Comparison of ENCODE assay signal across 8 mouse cellular contexts in genomic region chr8:87944225-87944934, GRCm38 (mm10). TPM values are rescaled to one million over a fixed set of nuclear protein-coding genes. Genes with fewer than 3 reads are reported as not detected.
DNase-seq lines count a peak whose midpoint lies in the region; ATAC-seq and TF ChIP-seq lines count a peak whose summit lies in the region.

No protein-coding gene starts in this region.

- H3K36me3 ChIP-seq in kidney, postnatal 0 days (ENCODE audit: insufficient read depth, low read length): no peaks in the 10 kb centered on the region
- H3K36me3 ChIP-seq in kidney, adult 2 months (ENCODE audit: control insufficient read depth, insufficient read depth, low read length): no peaks in the 10 kb centered on the region
- H3K36me3 ChIP-seq in embryonic facial prominence, embryonic 12.5 days: no peaks in the 10 kb centered on the region
- H3K36me3 ChIP-seq in hindbrain, postnatal 0 days (ENCODE audit: insufficient read depth, low read length): no peaks in the 10 kb centered on the region
- H3K36me3 ChIP-seq in neural tube, embryonic 14.5 days (ENCODE audit: control insufficient read depth, insufficient read depth, low read length): no peaks in the 10 kb centered on the region

- peak overlapping the region; percentile 31; the same call in 1 of the 2 replicates for H3K4me3 ChIP-seq in kidney, postnatal 0 days (replicated peaks; ENCODE audit: low read depth, low read length)
- H3K4me3 ChIP-seq in kidney, adult 2 months (ENCODE audit: insufficient read depth, low read depth, low read length): no peak overlapping the region
- no peak overlapping the region for H3K4me3 ChIP-seq in embryonic facial prominence, embryonic 12.5 days
- H3K4me3 ChIP-seq in hindbrain, postnatal 0 days (ENCODE audit: low read length): no peak overlapping the region
- no peak overlapping the region for H3K4me3 ChIP-seq in neural tube, embryonic 14.5 days (ENCODE audit: low read depth, low read length)

- WGBS in kidney, postnatal 0 days: 41% methylated on average over 5 of the region's 5 CpGs
- 66% methylated on average over 5 of the region's 5 CpGs for WGBS in kidney, adult 2 months
- 12% methylated on average over 5 of the region's 5 CpGs for WGBS in embryonic facial prominence, embryonic 12.5 days
- 34% methylated on average over 5 of the region's 5 CpGs for WGBS in hindbrain, postnatal 0 days
- 23% methylated on average over 5 of the region's 5 CpGs for WGBS in neural tube, embryonic 14.5 days

- H3K27me3 ChIP-seq in kidney, postnatal 0 days (ENCODE audit: insufficient read depth, low read length): no peaks in the 10 kb centered on the region
- no peaks in the 10 kb centered on the region for H3K27me3 ChIP-seq in kidney, adult 2 months (replicated peaks; ENCODE audit: control insufficient read depth, insufficient read depth, low read length)
- H3K27me3 ChIP-seq in embryonic facial prominence, embryonic 12.5 days: no peaks in the 10 kb centered on the region
- no peaks in the 10 kb centered on the region for H3K27me3 ChIP-seq in hindbrain, postnatal 0 days (ENCODE audit: insufficient read depth, low read length)
- H3K27me3 ChIP-seq in neural tube, embryonic 14.5 days (ENCODE audit: control insufficient read depth, insufficient read depth, low read length): no peaks in the 10 kb centered on the region

- no peaks in the 10 kb centered on the region for H3K9me3 ChIP-seq in kidney, postnatal 0 days (replicated peaks; ENCODE audit: low read length)
- no peaks in the 10 kb centered on the region for H3K9me3 ChIP-seq in embryonic facial prominence, embryonic 12.5 days
- H3K9me3 ChIP-seq in hindbrain, postnatal 0 days (ENCODE audit: low read length): no peaks in the 10 kb centered on the region
- H3K9me3 ChIP-seq in neural tube, embryonic 14.5 days (ENCODE audit: control insufficient read depth, low read length): no peaks in the 10 kb centered on the region

- H3K9ac ChIP-seq in kidney, postnatal 0 days (ENCODE audit: low read depth, low read length): peak overlapping the region; percentile 67; the same call in 1 of the 2 replicates
- H3K9ac ChIP-seq in embryonic facial prominence, embryonic 12.5 days: no peak overlapping the region
- peak overlapping the region; percentile 53 for H3K9ac ChIP-seq in hindbrain, postnatal 0 days (replicated peaks; ENCODE audit: low read length)
- H3K9ac ChIP-seq in neural tube, embryonic 14.5 days (replicated peaks; ENCODE audit: low read depth, low read length): no peak overlapping the region

- no peak for TF ChIP-seq POLR2A in kidney, adult 2 months (IDR thresholded peaks at IDR 0.05; ENCODE audit: low read depth, low read length)

- H3K27ac ChIP-seq in kidney, postnatal 0 days: no peak overlapping the region
- H3K27ac ChIP-seq in kidney, adult 2 months (ENCODE audit: insufficient read depth, low read depth, low read length): no peak overlapping the region
- no peak overlapping the region for H3K27ac ChIP-seq in embryonic facial prominence, embryonic 12.5 days
- no peak overlapping the region for H3K27ac ChIP-seq in hindbrain, postnatal 0 days
- H3K27ac ChIP-seq in neural tube, embryonic 14.5 days (ENCODE audit: low read depth, low read length): no peak overlapping the region

- DNase-seq in kidney, postnatal 0 days (ENCODE audit: low spot score): no peak
- DNase-seq in kidney, adult 2 months: no peak
- DNase-seq in hindbrain, postnatal 0 days (ENCODE audit: low spot score): no peak
- DNase-seq in urinary bladder, postnatal 25 days (ENCODE audit: low spot score): no peak
- DNase-seq in B cell, adult 2 months: no peak
- no peak for DNase-seq in lung, postnatal 10 days

- TF ChIP-seq CTCF in kidney, postnatal 0 days (IDR thresholded peaks at IDR 0.05; ENCODE audit: low read depth): no peak
- TF ChIP-seq CTCF in kidney, adult 2 months (conservative IDR thresholded peaks at IDR 0.05; ENCODE audit: insufficient read depth, insufficient read length, low read depth, low read length): no peak
- TF ChIP-seq CTCF in hindbrain, postnatal 0 days (IDR thresholded peaks at IDR 0.05; ENCODE audit: low read depth): no peak

- peak overlapping the region; percentile 63 for H3K4me2 ChIP-seq in kidney, postnatal 0 days (ENCODE audit: low read length)
- peak overlapping the region; percentile 83 for H3K4me2 ChIP-seq in embryonic facial prominence, embryonic 12.5 days (replicated peaks)
- peak overlapping the region; percentile 80 for H3K4me2 ChIP-seq in hindbrain, postnatal 0 days (ENCODE audit: low read depth, low read length)
- peak overlapping the region; percentile 80 for H3K4me2 ChIP-seq in neural tube, embryonic 14.5 days (ENCODE audit: low read depth, low read length)

- 0 out of 2 replicates have a peak, but pooled peaks have one; percentile 14 for ATAC-seq in kidney, postnatal 0 days (replicated peaks; ENCODE audit: low FRiP score, low read depth)
- no peak for ATAC-seq in embryonic facial prominence, embryonic 12.5 days (ENCODE audit: insufficient number of reproducible peaks, insufficient read depth, low FRiP score, low TSS enrichment)
- ATAC-seq in hindbrain, postnatal 0 days: no peak; the same call in 1 of the 2 replicates
- ATAC-seq in neural tube, embryonic 14.5 days (ENCODE audit: low read depth): 0 out of 2 replicates have a peak, but pooled peaks have one; percentile 2

- H3K4me1 ChIP-seq in kidney, postnatal 0 days (replicated peaks; ENCODE audit: insufficient read depth, low read length): peaks cover 18% of the 10 kb centered on the region
- H3K4me1 ChIP-seq in kidney, adult 2 months (ENCODE audit: control insufficient read depth, insufficient read depth, low read length): no peaks in the 10 kb centered on the region
- peaks cover 63% of the 10 kb centered on the region for H3K4me1 ChIP-seq in embryonic facial prominence, embryonic 12.5 days
- H3K4me1 ChIP-seq in hindbrain, postnatal 0 days (ENCODE audit: insufficient read depth, low read length): peaks cover 19% of the 10 kb centered on the region
- H3K4me1 ChIP-seq in neural tube, embryonic 14.5 days (ENCODE audit: control insufficient read depth, insufficient read depth, low read length): peaks cover 21% of the 10 kb centered on the region

RNA-seq across cellular contexts. Expression of gene Zfp423, which starts 15.0 kb away (rescaled TPM):
- 5.9 and 6.1 TPM in 2 replicates for polyA plus RNA-seq in kidney, postnatal 0 days (2015; fragmentation: Nextera tagmentation; extraction: Ambion mirVana)
- polyA plus RNA-seq in kidney, adult 2 months (2012; rRNA removed): 4.1 and 5.6 TPM in 2 replicates
- 33.5 and 36.5 TPM in 2 replicates for polyA plus RNA-seq in embryonic facial prominence, embryonic 12.5 days (2016; fragmentation: Nextera tagmentation; extraction: Ambion mirVana)
- total RNA-seq in hindbrain, postnatal 0 days (2014; rRNA removed): 73.6 and 74.8 TPM in 2 replicates
- 22.2 and 22.3 TPM in 2 replicates for polyA plus RNA-seq in hindbrain, postnatal 0 days (2015; fragmentation: Nextera tagmentation; extraction: Ambion mirVana)
- polyA plus RNA-seq in neural tube, embryonic 14.5 days (2014; fragmentation: Nextera tagmentation; extraction: Ambion mirVana): 35.0 and 43.6 TPM in 2 replicates

Comparison
In these comparisons a context has a peak if more than half of its experiments do, and no peak if none do; other contexts are left out.
1. ATAC-seq: peak in kidney, postnatal 0 days (single experiment) and neural tube, embryonic 14.5 days (single experiment); none in embryonic facial prominence, embryonic 12.5 days (single experiment) and hindbrain, postnatal 0 days (single experiment).
2. H3K9ac ChIP-seq: peak in kidney, postnatal 0 days (single experiment) and hindbrain, postnatal 0 days (single experiment); none in embryonic facial prominence, embryonic 12.5 days (single experiment) and neural tube, embryonic 14.5 days (single experiment).
3. Peak in every context shown above with its lines, with median percentiles within 50 percentile points of each other: H3K4me2 ChIP-seq.